In the genomic region with DNA sequence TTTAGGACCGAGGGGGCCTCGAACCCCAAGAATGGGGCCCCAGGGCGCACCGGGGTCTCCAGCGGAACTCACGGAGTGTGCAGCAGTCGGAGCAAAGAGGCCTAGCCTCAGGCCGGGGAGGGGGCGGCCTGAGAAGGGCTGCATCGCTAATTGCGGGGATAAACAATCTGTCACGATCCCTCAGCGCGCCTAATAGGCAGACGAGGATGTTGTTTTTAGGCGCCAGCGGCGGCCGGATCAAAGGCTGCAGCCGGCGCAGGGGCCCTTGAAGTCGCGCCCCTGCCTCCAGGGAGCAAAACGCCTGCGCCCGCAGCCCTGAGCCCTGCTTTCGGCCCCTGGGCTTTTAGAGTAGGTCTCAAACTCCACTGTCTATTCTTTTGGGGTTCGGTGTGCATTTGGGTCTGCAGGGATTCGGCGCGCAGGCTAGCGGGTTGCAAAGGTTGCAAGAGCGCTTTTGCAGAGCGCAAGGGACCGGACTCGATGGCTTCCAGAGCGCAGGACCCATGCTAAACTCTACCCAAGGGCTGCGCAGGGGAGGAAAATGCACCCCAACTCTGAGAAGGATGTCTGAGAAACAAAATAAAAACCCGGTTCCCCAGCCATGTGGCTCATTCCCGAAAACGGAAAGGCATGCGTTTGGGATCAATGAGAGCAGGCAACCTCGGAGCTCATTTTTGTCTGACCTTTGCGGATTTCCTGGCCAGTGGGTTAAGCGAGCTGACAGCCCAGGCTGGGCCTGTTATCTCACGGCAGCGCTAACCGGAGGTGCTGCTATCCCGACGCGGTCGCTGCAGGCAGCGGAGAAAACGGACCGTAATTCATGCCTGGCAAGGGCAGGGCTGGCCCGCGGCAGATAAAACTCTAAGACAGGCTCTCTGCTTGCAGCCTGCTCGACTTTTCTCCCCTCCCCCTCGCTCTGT, we compare ENCODE assay signal across 9 mouse cellular contexts. TPM values are rescaled to one million over a fixed set of nuclear protein-coding genes. Genes with fewer than 3 reads are reported as not detected.
DNase-seq lines count a peak whose midpoint lies in the region; ATAC-seq lines count a peak whose summit lies in the region.
"Had no signal": no experiment of that assay in that cellular context is flagged by ENCODE, and none has a peak within 500 bp of the region (broad histone marks: within the 10 kb centered on the region; RNA-seq: fewer than 3 reads in every experiment).

No protein-coding gene starts in this region.

- DNase-seq in heart, postnatal 25 days (ENCODE audit: low spot score), result no peak
- DNase-seq in embryo, embryonic 11 days, result peak; percentile 80
- peak; percentile 25 to 34 for DNase-seq in heart, postnatal 36 days
- DNase-seq in midbrain, embryonic 14.5 days, result peak; percentile 67
- no peak for DNase-seq in adrenal gland, postnatal 25 days
- DNase-seq in adrenal gland, postnatal 14 days, result no peak
- no peak for DNase-seq in frontal cortex, adult 2 months (ENCODE audit: extremely low spot score in 1 of 2, low spot score in 1 of 2)

- H3K36me3 ChIP-seq in heart, embryonic 11.5 days (ENCODE audit: control insufficient read depth, insufficient read depth, low read length), result no peaks in the 10 kb centered on the region
- no peaks in the 10 kb centered on the region for H3K36me3 ChIP-seq in midbrain, embryonic 14.5 days (ENCODE audit: control insufficient read depth, insufficient read depth, low read length)

- intact Hi-C loops in heart, postnatal 25 days (cut with DNase I), result loop anchor here (10.0 kb wide), 1 partner anchor 388 kb away; no protein-coding TSS in a partner anchor
- intact Hi-C loops in heart, postnatal 36 days (cut with DNase I), result loop anchor here (10.0 kb wide), 1 partner anchor 728 kb away; no protein-coding TSS in a partner anchor

- peak overlapping the region; percentile 26 for H3K4me3 ChIP-seq in heart, embryonic 11.5 days (ENCODE audit: low read depth, low read length)
- no peak overlapping the region for H3K4me3 ChIP-seq in midbrain, embryonic 14.5 days (replicated peaks; ENCODE audit: low read depth, low read length)

- no peak overlapping the region for H3K9ac ChIP-seq in heart, embryonic 11.5 days (ENCODE audit: low read depth, low read length)
- no peak overlapping the region for H3K9ac ChIP-seq in midbrain, embryonic 14.5 days (replicated peaks; ENCODE audit: low read length)

- no peaks in the 10 kb centered on the region for H3K9me3 ChIP-seq in heart, embryonic 11.5 days (replicated peaks; ENCODE audit: control insufficient read depth, low read length)
- no peaks in the 10 kb centered on the region for H3K9me3 ChIP-seq in midbrain, embryonic 14.5 days (ENCODE audit: control insufficient read depth, low read length)

- whole genome bisulfite sequencing in heart, embryonic 11.5 days (ENCODE audit: insufficient replicate concordance), result 0% methylated on average over 59 of the region's 59 CpGs
- WGBS in midbrain, embryonic 14.5 days, result under 1% methylated on average over 59 of the region's 59 CpGs

- H3K27ac ChIP-seq in heart, embryonic 11.5 days (ENCODE audit: low read depth, low read length), result no peak overlapping the region
- no peak overlapping the region for H3K27ac ChIP-seq in midbrain, embryonic 14.5 days (replicated peaks; ENCODE audit: low read depth, low read length)

- H3K4me1 ChIP-seq in heart, embryonic 11.5 days (ENCODE audit: control insufficient read depth, insufficient read depth, low read length), result peaks cover 14% of the 10 kb centered on the region
- peaks cover 38% of the 10 kb centered on the region for H3K4me1 ChIP-seq in midbrain, embryonic 14.5 days (ENCODE audit: control insufficient read depth, insufficient read depth, low read length)

- ATAC-seq in heart, embryonic 11.5 days (replicated peaks; ENCODE audit: insufficient number of reproducible peaks, low FRiP score, low TSS enrichment), result no peak
- ATAC-seq in midbrain, embryonic 14.5 days (ENCODE audit: low FRiP score, low TSS enrichment), result no peak

- H3K27me3 ChIP-seq in heart, embryonic 11.5 days (ENCODE audit: control insufficient read depth, insufficient read depth, low read length), result peaks cover 91% of the 10 kb centered on the region
- H3K27me3 ChIP-seq in midbrain, embryonic 14.5 days (ENCODE audit: control insufficient read depth, insufficient read depth, low read length), result peaks cover 97% of the 10 kb centered on the region

- H3K4me2 ChIP-seq in heart, embryonic 11.5 days, result peak overlapping the region; percentile 48
- peak overlapping the region; percentile 34 for H3K4me2 ChIP-seq in midbrain, embryonic 14.5 days (ENCODE audit: low read length)

RNA-seq across cellular contexts. Expression of a gene that starts 2.6 kb away (rescaled TPM):
- 18.3 and 18.6 TPM in 2 replicates for polyA plus RNA-seq in heart, embryonic 11.5 days (2014; fragmentation: Nextera tagmentation; extraction: Ambion mirVana)
- 1 to 10 TPM; 4.0 to 5.1 TPM for total RNA-seq in heart, postnatal 25 days (2021)
- total RNA-seq in heart, postnatal 36 days (2021), result 1 to 10 TPM; 3.7 to 4.3 TPM
- 5.9 and 13.3 TPM in 2 replicates for polyA plus RNA-seq in midbrain, embryonic 14.5 days (2014; fragmentation: Nextera tagmentation; extraction: Ambion mirVana)
- total RNA-seq in adrenal gland, postnatal 25 days (2021), result 1.1 and 1.3 TPM in 2 replicates
- total RNA-seq in adrenal gland, postnatal 14 days (2021), result 1.9 and 2.1 TPM in 2 replicates
- 2.7 and 3.9 TPM in 2 replicates for polyA plus RNA-seq in frontal cortex, adult 2 months (2012; rRNA removed)
- total RNA-seq: neutrophil, adult 5-6 weeks had no signal

Comparison
In these comparisons a context has a peak if more than half of its experiments do, and no peak if none do; other contexts are left out.
1. DNase-seq: peak in embryo, embryonic 11 days (single experiment), heart, postnatal 36 days (2 of 2) and midbrain, embryonic 14.5 days (single experiment); none in heart, postnatal 25 days (single experiment), adrenal gland, postnatal 25 days (single experiment), adrenal gland, postnatal 14 days (single experiment) and frontal cortex, adult 2 months (0 of 2).